Mouse (Mus musculus) myocyte (in vitro differentiated cells): ENCODE measurements around the gene Acly.

Experiments used
- CEBPB ChIP-seq: IDR thresholded peaks from 2 replicates; pipeline ENCODE4 v1.6.1; 2011; ENCODE audit warnings: mild to moderate bottlenecking, moderate library complexity; ENCODE audit not compliant: poor library complexity, insufficient read depth, severe bottlenecking
- E2F4 ChIP-seq: IDR thresholded peaks from one replicate; pipeline ENCODE4 v1.6.1; 2011; ENCODE audit warnings: mild to moderate bottlenecking, control low read depth, moderate library complexity; ENCODE audit not compliant: insufficient read depth
- MAX ChIP-seq: IDR thresholded peaks from one replicate; pipeline ENCODE4 v1.6.1; 2011; ENCODE audit warnings: low read depth, mild to moderate bottlenecking, control low read depth
- MYOG ChIP-seq, 3 experiments: IDR thresholded peaks; one replicate each; pipeline ENCODE4 v1.6.1; 2011; ENCODE audit warnings: control low read depth in 2 of 3, low read depth in 2 of 3, mild to moderate bottlenecking in 2 of 3; ENCODE audit not compliant: insufficient read length in 2 of 3, control insufficient read depth in 1 of 3, insufficient read depth in 1 of 3
- POLR2A ChIP-seq: IDR thresholded peaks from one replicate; pipeline ENCODE4 v1.6.1; 2011; ENCODE audit warnings: low read depth, mild to moderate bottlenecking, control low read depth, moderate library complexity; ENCODE audit not compliant: insufficient read length
- POLR2AphosphoS2 ChIP-seq: IDR thresholded peaks from one replicate; pipeline ENCODE4 v1.6.1; 2011; ENCODE audit warnings: low read depth, control low read depth; ENCODE audit not compliant: insufficient read length
- SRF ChIP-seq: IDR thresholded peaks from one replicate; pipeline ENCODE4 v1.6.1; 2011; ENCODE audit warnings: low read depth; ENCODE audit not compliant: control insufficient read depth, insufficient read length
- TCF12 ChIP-seq: IDR thresholded peaks from one replicate; pipeline ENCODE4 v1.6.1; 2011; ENCODE audit warnings: mild to moderate bottlenecking, control low read depth; ENCODE audit not compliant: poor library complexity, insufficient read depth, severe bottlenecking
- TCF3 ChIP-seq: IDR thresholded peaks from one replicate; pipeline ENCODE4 v1.6.1; 2011; ENCODE audit warnings: low read depth, control low read depth; ENCODE audit not compliant: insufficient read length
- USF1 ChIP-seq: IDR thresholded peaks from one replicate; pipeline ENCODE4 v1.6.1; 2011; ENCODE audit warnings: low read depth, mild to moderate bottlenecking, control low read depth, moderate library complexity

GRCm38 (mm10) chr11:100570430-100571201 lies 42.8 kb upstream of the Acly start:
- no peak for TF ChIP-seq MYOG (IDR thresholded peaks at IDR 0.05; ENCODE audit: control insufficient read depth in 1 of 3, insufficient read depth in 1 of 3, insufficient read length in 2 of 3, low read depth in 2 of 3)
- TF ChIP-seq E2F4 = no peak
- no peak for TF ChIP-seq TCF12
- no peak for TF ChIP-seq POLR2A
- no peak for TF ChIP-seq POLR2AphosphoS2
- no peak for TF ChIP-seq CEBPB
- no peak for TF ChIP-seq USF1
- no peak for TF ChIP-seq TCF3
- TF ChIP-seq MAX = no peak
- no peak for TF ChIP-seq SRF
